Mouse (Mus musculus) brain, embryonic 14.5 days (tissue): Measurements from ENCODE around the gene Ring1. TPM values are rescaled to one million over a fixed set of nuclear protein-coding genes. Genes with fewer than 3 reads are reported as not detected.

ENCODE experiments used
- DNase-seq: peaks from one replicate; pipeline ENCODE4 v3.0.0-alpha.2; 2011; ENCODE audit warnings: low read depth
- CTCF ChIP-seq: fragments of 200-500 bp; IDR thresholded peaks from 2 replicates; pipeline ENCODE4 v1.5.1; 2012; ENCODE audit warnings: inconsistent platforms, mild to moderate bottlenecking, moderate library complexity, borderline replicate concordance; ENCODE audit not compliant: insufficient read depth, insufficient read length; ENCODE audit errors: extremely low read depth
- POLR2A ChIP-seq: fragments of 200-500 bp; IDR thresholded peaks from 2 replicates; pipeline ENCODE4 v1.6.1; 2012; ENCODE audit warnings: mild to moderate bottlenecking, inconsistent platforms, borderline replicate concordance; ENCODE audit not compliant: poor library complexity, insufficient read depth, insufficient read length, severe bottlenecking; ENCODE audit errors: extremely low read depth
- polyA plus RNA-seq: library from polyadenylated mRNA; depleted of rRNA; stranded (reverse); fragments of >200 nt; gene quantifications from 2 replicates; pipeline ENCODE4 v1.2.3, GENCODE M21; 2012; rRNA removed

Ring1 gene
- 58.8 and 68.8 TPM in 2 replicates for polyA plus RNA-seq

- DNase-seq: peak; percentile 96
- TF ChIP-seq POLR2A (peak; percentile 92), CTCF (no peak)
Measured at GRCm38 (mm10) chr17:34024317-34024821, at the start of gene Ring1. Gene Ring1 (minus strand): TSS chr17:34024680.

GRCm38 (mm10) chr17:34072091-34072490 lies 47.6 kb upstream of the Ring1 start:
- no peak for DNase-seq
- no peak for TF ChIP-seq POLR2A
- TF ChIP-seq CTCF: no peak

DNA sequence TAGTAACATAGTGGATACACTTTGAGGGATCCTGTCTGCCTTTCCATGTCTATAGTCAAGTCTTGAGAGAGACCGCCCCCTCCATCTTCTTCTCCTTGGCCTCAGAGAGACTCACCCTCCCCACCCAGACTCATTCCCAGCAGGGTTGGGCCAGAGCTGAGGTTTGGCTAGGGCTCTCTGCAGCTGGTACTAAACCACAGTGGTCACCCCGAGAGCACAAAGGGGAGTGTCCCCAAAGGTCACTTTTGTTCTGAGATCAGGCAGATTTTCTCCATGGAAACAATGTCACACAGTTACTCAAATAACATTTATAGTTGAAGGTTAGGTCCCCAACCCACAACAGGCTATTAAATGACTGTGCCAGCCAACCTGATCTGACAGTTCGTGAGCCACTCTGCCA lies 44.4 kb upstream of the Ring1 start:
- TF ChIP-seq POLR2A (no peak), CTCF (no peak)
- DNase-seq: no peak

GRCm38 (mm10) chr17:34057224-34057623 lies 32.7 kb upstream of the Ring1 start:
- TF ChIP-seq POLR2A: no peak
- no peak for TF ChIP-seq CTCF
- no peak for DNase-seq

DNA sequence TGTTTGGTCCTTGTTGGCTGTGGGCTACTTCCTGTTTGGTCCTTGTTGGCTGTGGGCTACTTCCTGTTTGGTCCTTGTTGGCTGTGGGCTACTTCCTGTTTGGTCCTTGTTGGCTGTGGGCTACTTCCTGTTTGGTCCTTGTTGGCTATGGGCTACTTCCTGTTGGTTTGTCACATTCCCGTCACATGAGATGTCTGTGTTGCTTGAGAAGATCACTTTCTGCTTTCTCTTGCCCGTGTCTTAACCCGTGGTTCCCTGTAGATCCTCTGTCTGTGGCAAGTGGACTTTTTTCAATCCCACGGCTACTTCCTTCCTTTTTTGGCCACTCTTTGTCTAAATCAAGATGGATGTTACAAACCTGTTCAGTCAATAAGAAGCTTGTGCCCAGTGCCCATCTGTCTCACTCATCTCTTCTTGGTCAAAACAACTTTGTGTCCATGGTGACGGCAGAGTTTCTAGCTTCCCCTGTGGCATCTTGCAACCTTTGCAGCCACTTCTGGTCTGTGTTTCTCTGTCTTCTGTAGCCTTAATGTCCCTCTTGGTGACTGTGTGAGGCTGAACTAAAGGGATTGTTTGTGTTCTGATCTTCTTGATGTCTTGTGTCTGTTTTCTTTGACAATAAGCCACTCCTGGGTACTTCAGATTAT lies 23.0 kb upstream of the Ring1 start:
- TF ChIP-seq CTCF: no peak
- TF ChIP-seq POLR2A: no peak
- no peak for DNase-seq

GRCm38 (mm10) chr17:34045941-34046340 lies 21.5 kb upstream of the Ring1 start:
- no peak for DNase-seq
- TF ChIP-seq CTCF: no peak
- TF ChIP-seq POLR2A: no peak

GRCm38 (mm10) chr17:34039562-34040450 lies 15.3 kb upstream of the Ring1 start:
- no peak for TF ChIP-seq POLR2A
- no peak for TF ChIP-seq CTCF
- peak; percentile 26 for DNase-seq

DNA sequence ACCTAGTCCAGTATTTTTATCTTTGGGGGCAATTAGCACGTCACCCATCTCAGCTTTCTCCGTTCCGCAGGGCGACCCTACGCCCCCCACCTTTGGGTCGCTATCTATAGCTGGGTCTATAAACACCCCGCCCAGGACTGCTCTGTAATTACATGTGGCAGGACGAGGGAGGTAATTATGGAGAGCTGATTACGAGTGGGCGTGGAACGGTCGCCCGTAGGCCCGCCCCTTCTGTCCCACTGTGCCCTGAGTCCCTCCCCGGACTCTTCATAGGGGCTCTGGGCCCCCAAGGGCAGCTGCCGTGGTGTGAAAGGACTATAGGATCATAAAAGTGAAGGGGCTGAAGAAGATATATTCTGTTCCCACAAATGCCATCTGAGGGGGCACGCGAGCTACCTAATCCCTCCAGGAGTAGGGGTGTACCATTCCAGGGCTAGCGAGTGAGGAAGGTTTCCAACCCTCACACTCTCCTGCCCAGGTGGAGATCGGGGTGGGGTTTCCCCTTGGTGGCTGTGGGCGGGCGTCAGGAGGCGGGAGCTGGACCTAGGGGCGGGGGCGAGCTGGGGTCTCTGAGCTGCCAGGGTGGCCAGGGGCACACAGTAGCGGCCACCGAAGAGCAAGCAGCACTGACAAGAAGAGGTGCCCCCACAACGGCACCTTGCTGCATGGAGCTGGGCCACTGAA lies 14.5 kb upstream of the Ring1 start, which contains the start of gene Col11a2:
Gene Col11a2, plus strand, starts transcription at position 560 of the 684 bp plus-strand sequence.
- TF ChIP-seq POLR2A (no peak), CTCF (peak; percentile 1; the same call in 1 of the 2 replicates)
- peak; percentile 60 for DNase-seq

GRCm38 (mm10) chr17:34038440-34038839 lies 14.0 kb upstream of the Ring1 start:
- no peak for TF ChIP-seq CTCF
- no peak for TF ChIP-seq POLR2A
- DNase-seq: peak; percentile 78

- DNase-seq: no peak
- TF ChIP-seq CTCF: no peak
- no peak for TF ChIP-seq POLR2A
Measured at GRCm38 (mm10) chr17:34037241-34037640, 12.8 kb upstream of the Ring1 start.

- TF ChIP-seq CTCF (no peak), POLR2A (no peak)
- no peak for DNase-seq
Measured at GRCm38 (mm10) chr17:34036647-34037046, 12.2 kb upstream of the Ring1 start.
